Mouse (Mus musculus): Measurements from ENCODE around the gene Gm11127. TPM values are rescaled to one million over a fixed set of nuclear protein-coding genes. Genes with fewer than 3 reads are reported as not detected.
"Not testable (repeated sequence)": the region's sequence is repeated elsewhere in the genome, so short reads cannot be mapped to it uniquely, and the experiment has no call there.

The Gm11127 gene
- polyA plus RNA-seq, 1 experiment from 2014 or later = not detected

DNA sequence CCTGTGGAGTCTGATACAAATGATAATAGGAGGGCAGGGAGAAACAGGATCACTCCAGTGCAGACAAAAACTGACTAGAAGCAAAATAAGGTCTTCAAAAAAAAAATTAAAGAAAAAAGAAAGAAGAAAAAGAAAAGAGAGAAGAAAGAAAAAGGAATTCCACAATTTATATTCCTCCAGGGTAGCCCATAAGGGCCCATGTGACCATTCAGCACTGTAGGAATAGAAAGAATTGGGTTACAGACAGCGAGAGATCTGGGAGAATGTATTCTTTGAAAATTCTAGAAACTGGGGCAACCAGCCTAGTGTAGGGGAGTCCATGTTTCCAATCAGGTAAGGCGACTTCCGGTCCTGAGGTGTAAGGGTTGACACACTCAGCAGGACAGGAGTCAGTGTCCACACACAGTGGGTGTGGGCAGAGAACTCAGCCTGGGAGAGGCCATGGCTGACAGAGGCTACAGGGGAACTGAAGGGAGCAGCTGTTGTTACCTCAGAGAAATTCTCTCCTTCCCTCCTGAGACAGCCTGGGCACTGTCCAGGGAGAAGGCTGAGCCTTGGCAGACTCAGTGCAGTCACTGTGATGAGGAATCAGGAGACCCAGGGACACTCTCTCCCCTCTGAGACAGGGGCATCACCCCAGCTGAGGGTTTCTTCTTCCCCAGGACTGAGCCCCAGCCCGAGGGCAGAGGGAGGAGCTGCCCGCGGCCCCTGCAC, 24.5 kb upstream of the Gm11127 start:
- H3K9ac ChIP-seq (ENCODE audit: low read depth, low read length); ATAC-seq (replicated peaks; ENCODE audit: low FRiP score); H3K36me3 ChIP-seq (ENCODE audit: control insufficient read depth, insufficient read depth, low read length); H3K27ac ChIP-seq (ENCODE audit: low read depth, low read length); H3K9me3 ChIP-seq (ENCODE audit: control insufficient read depth, low read length); DNase-seq (ENCODE audit: low spot score); H3K4me1 ChIP-seq (replicated peaks; ENCODE audit: control insufficient read depth, insufficient read depth, low read length): not testable (repeated sequence)
- WGBS = 32% methylated on average over 4 of the region's 6 CpGs
- H3K27me3 ChIP-seq (replicated peaks; ENCODE audit: control insufficient read depth, insufficient read depth, low read length) = peaks cover 35% of the 10 kb centered on the region
- H3K4me2 ChIP-seq = peak overlapping the region; percentile 78
- H3K4me3 ChIP-seq (ENCODE audit: low read depth, low read length) = peak overlapping the region; percentile 54

DNA sequence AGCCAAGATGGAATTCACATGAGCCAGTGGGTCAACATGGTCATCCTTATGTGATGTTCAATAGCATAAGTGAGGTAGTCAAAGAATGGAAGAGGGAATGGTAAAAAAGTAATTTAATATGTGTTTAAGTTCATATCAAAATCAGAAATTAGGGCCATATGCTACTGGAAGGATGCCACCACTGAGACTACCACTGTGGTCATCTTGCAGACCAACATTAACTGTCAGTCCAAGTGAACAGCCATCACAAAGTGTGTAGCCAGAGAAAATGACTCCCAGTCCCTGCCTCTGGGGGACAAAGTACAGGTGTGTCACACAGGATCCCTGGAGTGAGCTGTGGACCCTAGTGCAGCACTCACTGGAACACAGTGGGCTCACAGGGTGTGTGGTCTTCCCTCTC, 23.7 kb upstream of the Gm11127 start:
- DNase-seq (ENCODE audit: low spot score); H3K27ac ChIP-seq (ENCODE audit: low read depth, low read length); ATAC-seq (replicated peaks; ENCODE audit: low FRiP score); H3K4me1 ChIP-seq (replicated peaks; ENCODE audit: control insufficient read depth, insufficient read depth, low read length); H3K9ac ChIP-seq (ENCODE audit: low read depth, low read length); H3K4me3 ChIP-seq (ENCODE audit: low read depth, low read length); H3K9me3 ChIP-seq (ENCODE audit: control insufficient read depth, low read length); H3K4me2 ChIP-seq; H3K36me3 ChIP-seq (ENCODE audit: control insufficient read depth, insufficient read depth, low read length): not testable (repeated sequence)
- peaks cover 35% of the 10 kb centered on the region for H3K27me3 ChIP-seq (replicated peaks; ENCODE audit: control insufficient read depth, insufficient read depth, low read length)

DNA sequence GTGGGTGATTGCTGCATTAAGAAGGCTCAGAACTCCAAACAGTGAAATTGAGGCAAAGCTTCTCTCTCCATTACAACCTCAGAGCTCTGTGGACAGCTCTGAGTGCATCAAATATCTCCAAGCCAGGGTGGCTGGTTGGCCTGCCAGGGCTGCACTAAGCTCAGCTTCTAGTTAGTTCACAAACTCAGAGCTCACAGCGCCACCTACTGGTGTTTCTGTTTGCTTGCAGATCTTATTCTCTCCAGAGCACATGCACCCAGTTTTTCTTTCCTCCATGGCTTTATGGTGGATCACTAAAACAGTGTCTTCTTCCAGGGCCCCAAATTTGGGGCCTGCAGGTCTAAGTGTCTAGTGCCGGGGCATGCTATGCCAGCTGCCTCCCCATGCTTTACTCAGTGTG, 2.7 kb upstream of the Gm11127 start:
- Histone ChIP-seq H3K9me3 (ENCODE audit: control insufficient read depth, low read length) (no peaks in the 10 kb centered on the region), H3K4me1 (replicated peaks; ENCODE audit: control insufficient read depth, insufficient read depth, low read length) (no peaks in the 10 kb centered on the region), H3K27ac (ENCODE audit: low read depth, low read length) (no peak overlapping the region), H3K36me3 (ENCODE audit: control insufficient read depth, insufficient read depth, low read length) (no peaks in the 10 kb centered on the region), H3K9ac (ENCODE audit: low read depth, low read length) (no peak overlapping the region), H3K4me2 (no peak overlapping the region), H3K4me3 (ENCODE audit: low read depth, low read length) (no peak overlapping the region), H3K27me3 (replicated peaks; ENCODE audit: control insufficient read depth, insufficient read depth, low read length) (no peaks in the 10 kb centered on the region)
- 22% methylated on average over 2 of the region's 2 CpGs for WGBS
- ATAC-seq (replicated peaks; ENCODE audit: low FRiP score) = no peak
- DNase-seq (ENCODE audit: low spot score) = peak; percentile 43

DNA sequence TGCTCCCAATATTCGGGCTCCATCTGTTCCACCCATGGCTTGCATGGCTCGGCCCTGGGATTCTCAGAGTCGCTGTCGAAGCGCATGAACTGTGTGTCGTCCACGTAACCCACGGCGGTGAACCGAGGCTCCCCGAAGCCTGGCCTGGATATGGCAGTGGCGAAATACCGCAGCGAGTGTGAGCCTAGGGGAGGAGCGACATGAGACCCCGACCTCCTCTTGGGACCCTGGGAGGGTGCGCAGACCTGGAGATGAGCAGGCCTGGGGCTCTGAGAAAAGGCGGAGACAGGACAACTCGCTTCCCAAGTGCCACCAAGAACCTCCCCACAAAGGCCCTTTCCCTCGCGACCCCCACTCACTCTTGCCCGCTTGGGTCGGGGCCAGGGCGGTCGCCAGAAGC, 244 bp downstream of the Gm11127 start:
- H3K9ac ChIP-seq (ENCODE audit: low read depth, low read length); H3K4me1 ChIP-seq (replicated peaks; ENCODE audit: control insufficient read depth, insufficient read depth, low read length): not testable (repeated sequence)
- WGBS = 86% methylated on average over 23 of the region's 25 CpGs

DNA sequence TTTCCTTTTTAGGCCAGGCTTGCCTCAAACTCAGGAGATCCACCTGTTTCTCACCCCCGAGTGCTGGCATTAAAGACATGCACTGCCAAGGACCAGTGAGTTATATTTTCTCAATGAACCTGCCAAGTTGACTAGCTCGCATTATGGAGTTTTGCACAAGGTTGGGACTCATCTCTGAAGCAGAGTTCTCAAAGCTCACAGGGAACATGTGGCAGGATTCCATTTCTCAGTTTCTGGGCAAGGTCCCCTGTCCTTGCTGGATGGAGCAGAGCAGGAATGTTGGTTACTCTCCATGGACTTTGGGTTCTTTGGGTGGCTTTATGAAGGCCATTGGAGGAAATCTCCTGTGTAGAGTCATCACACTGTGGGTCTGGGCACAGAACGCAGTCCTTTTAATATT, 14.9 kb downstream of the Gm11127 start:
- H3K9me3 ChIP-seq (ENCODE audit: control insufficient read depth, low read length) = no peaks in the 10 kb centered on the region
- H3K36me3 ChIP-seq (ENCODE audit: control insufficient read depth, insufficient read depth, low read length) = no peaks in the 10 kb centered on the region
- H3K4me1 ChIP-seq (replicated peaks; ENCODE audit: control insufficient read depth, insufficient read depth, low read length) = peaks cover 4% of the 10 kb centered on the region; the same call in 1 of the 2 replicates
- H3K4me3 ChIP-seq (ENCODE audit: low read depth, low read length) = peak overlapping the region; percentile 51
- ATAC-seq (replicated peaks; ENCODE audit: low FRiP score) (no peak), DNase-seq (ENCODE audit: low spot score) (no peak)
- no peaks in the 10 kb centered on the region for H3K27me3 ChIP-seq (replicated peaks; ENCODE audit: control insufficient read depth, insufficient read depth, low read length)
- peak overlapping the region; percentile 60; the same call in 1 of the 2 replicates for H3K9ac ChIP-seq (ENCODE audit: low read depth, low read length)
- 73% methylated on average over 3 of the region's 3 CpGs for WGBS
- H3K27ac ChIP-seq (ENCODE audit: low read depth, low read length) = no peak overlapping the region
- peak overlapping the region; percentile 85 for H3K4me2 ChIP-seq

More for the DNA sequence above, 244 bp downstream of the Gm11127 start:
- not testable (repeated sequence) for H3K36me3 ChIP-seq (ENCODE audit: control insufficient read depth, insufficient read depth, low read length); DNase-seq (ENCODE audit: low spot score); ATAC-seq (replicated peaks; ENCODE audit: low FRiP score); H3K4me3 ChIP-seq (ENCODE audit: low read depth, low read length); H3K9me3 ChIP-seq (ENCODE audit: control insufficient read depth, low read length); H3K27me3 ChIP-seq (replicated peaks; ENCODE audit: control insufficient read depth, insufficient read depth, low read length); H3K27ac ChIP-seq (ENCODE audit: low read depth, low read length); H3K4me2 ChIP-seq

DNA sequence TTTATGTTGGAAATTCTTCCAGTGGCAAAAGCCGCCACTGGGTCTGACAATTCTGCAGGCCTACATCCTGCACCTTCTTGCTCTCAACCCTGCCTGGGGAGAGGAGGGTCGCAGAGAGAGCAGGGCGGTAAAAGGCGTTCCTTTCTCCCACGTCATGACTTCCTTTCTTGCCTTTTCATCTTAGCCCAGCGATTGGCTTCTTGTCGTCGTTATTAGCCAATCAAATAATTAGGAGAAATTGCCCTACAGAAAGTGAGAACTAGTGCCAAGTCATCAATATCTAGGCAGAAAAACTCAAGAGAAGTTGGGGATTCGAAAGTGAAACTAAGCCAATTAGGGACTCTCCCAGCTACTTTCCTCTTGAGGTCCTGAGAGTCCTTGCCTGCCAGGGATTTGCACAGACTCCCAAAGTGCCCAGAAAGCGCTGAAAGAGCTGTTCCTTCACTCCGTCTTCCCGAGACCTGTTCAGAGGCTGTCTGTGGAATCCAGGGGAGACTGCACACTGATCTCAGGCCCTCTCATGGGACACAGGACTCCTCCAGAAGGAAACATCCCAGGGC, 15.5 kb downstream of the Gm11127 start, which contains the start of the genes H2-T22 and Gm6034:
Gene H2-T22, minus strand, starts transcription at position 138 of the 560 bp plus-strand sequence.
Gene Gm6034, plus strand, starts transcription at position 352 of the 560 bp plus-strand sequence.
- not testable (repeated sequence) for H3K27ac ChIP-seq (ENCODE audit: low read depth, low read length); H3K36me3 ChIP-seq (ENCODE audit: control insufficient read depth, insufficient read depth, low read length); H3K4me1 ChIP-seq (replicated peaks; ENCODE audit: control insufficient read depth, insufficient read depth, low read length); H3K9me3 ChIP-seq (ENCODE audit: control insufficient read depth, low read length); H3K27me3 ChIP-seq (replicated peaks; ENCODE audit: control insufficient read depth, insufficient read depth, low read length)
- DNase-seq (ENCODE audit: low spot score) = peak; percentile 53
- peak; percentile 91 for ATAC-seq (replicated peaks; ENCODE audit: low FRiP score)
- peak within 1 kb of the TSS; percentile 51 for H3K4me3 ChIP-seq (ENCODE audit: low read depth, low read length)
- peak within 1 kb of the TSS; percentile 85 for H3K4me2 ChIP-seq
- H3K9ac ChIP-seq (ENCODE audit: low read depth, low read length) = peak within 1 kb of the TSS; percentile 60
- WGBS = 2% methylated on average over 12 of the region's 12 CpGs

DNA sequence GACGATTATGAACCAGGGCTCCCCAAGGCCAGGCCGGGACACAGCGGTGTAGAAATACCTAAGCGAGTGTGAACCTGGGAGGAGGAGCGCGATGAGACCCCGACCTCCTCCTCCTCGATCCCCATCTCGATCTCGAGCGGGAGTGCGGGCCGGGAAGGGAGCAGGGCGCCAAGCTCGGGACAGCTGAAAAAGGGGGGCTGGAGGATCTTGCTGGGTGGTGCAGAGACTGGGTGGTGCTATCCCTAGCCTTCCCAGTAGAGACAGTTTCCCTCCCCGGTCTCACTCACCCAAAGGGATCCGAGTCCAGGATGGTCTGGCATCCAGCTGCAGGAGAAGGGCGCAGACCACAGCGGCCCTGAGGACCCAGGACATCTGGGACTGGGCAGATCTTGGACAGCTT, 16.1 kb downstream of the Gm11127 start:
- H3K27me3 ChIP-seq (replicated peaks; ENCODE audit: control insufficient read depth, insufficient read depth, low read length); H3K9me3 ChIP-seq (ENCODE audit: control insufficient read depth, low read length); DNase-seq (ENCODE audit: low spot score); H3K36me3 ChIP-seq (ENCODE audit: control insufficient read depth, insufficient read depth, low read length); H3K4me1 ChIP-seq (replicated peaks; ENCODE audit: control insufficient read depth, insufficient read depth, low read length); H3K27ac ChIP-seq (ENCODE audit: low read depth, low read length): not testable (repeated sequence)
- Histone ChIP-seq H3K4me3 (ENCODE audit: low read depth, low read length) (peak overlapping the region; percentile 51), H3K9ac (ENCODE audit: low read depth, low read length) (peak overlapping the region; percentile 46; the same call in 1 of the 2 replicates), H3K4me2 (peak overlapping the region; percentile 85)
- ATAC-seq (replicated peaks; ENCODE audit: low FRiP score) = peak; percentile 53
- 2% methylated on average over 17 of the region's 19 CpGs for WGBS

DNA sequence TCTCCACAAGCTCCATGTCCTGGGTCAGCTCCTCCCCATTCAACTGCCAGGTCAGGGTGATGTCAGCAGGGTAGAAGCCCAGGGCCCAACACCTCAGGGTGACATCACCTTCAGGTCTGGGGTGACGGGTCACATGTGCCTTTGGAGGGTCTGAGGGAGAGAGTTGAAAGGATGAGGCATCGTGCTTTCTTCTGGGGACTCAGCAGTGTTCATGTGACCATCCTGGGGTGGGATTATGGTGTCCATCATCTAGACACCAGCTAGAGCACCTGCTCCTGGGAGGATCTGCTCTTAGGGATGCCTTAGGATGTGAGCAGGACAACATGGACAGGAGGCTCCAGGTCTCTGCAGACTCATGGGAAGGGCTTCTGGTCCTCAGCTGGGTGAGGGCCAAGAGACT, 17.6 kb downstream of the Gm11127 start:
- DNase-seq (ENCODE audit: low spot score); H3K4me3 ChIP-seq (ENCODE audit: low read depth, low read length); H3K4me2 ChIP-seq; H3K9me3 ChIP-seq (ENCODE audit: control insufficient read depth, low read length); H3K4me1 ChIP-seq (replicated peaks; ENCODE audit: control insufficient read depth, insufficient read depth, low read length); H3K27me3 ChIP-seq (replicated peaks; ENCODE audit: control insufficient read depth, insufficient read depth, low read length); H3K27ac ChIP-seq (ENCODE audit: low read depth, low read length); H3K9ac ChIP-seq (ENCODE audit: low read depth, low read length); ATAC-seq (replicated peaks; ENCODE audit: low FRiP score); H3K36me3 ChIP-seq (ENCODE audit: control insufficient read depth, insufficient read depth, low read length): not testable (repeated sequence)
- WGBS = 78% methylated on average over 2 of the region's 2 CpGs

DNA sequence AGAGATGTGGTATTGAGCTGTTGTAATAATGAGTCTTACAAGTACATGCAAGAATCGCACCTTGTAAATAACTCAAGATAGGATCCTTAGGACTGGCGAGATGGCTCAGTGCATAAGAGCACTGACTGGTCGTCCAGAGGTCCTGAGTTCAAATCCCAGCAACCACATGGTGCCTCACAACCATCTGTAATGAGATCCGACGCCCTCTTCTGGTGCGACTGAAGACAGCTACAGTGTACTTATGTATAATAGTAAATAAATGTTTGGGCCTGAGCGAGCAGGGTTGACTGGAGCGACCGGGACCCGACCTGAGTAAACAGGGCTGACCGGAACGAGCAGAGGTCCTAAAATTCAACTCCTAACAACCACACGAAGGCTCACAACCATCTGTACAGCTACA, 22.0 kb downstream of the Gm11127 start:
- not testable (repeated sequence) for H3K27ac ChIP-seq (ENCODE audit: low read depth, low read length); ATAC-seq (replicated peaks; ENCODE audit: low FRiP score)
- WGBS = 82% methylated on average over 13 of the region's 13 CpGs

More for the DNA sequence above, 22.0 kb downstream of the Gm11127 start:
- not testable (repeated sequence) for H3K27me3 ChIP-seq (replicated peaks; ENCODE audit: control insufficient read depth, insufficient read depth, low read length); H3K4me1 ChIP-seq (replicated peaks; ENCODE audit: control insufficient read depth, insufficient read depth, low read length); H3K4me2 ChIP-seq; H3K9ac ChIP-seq (ENCODE audit: low read depth, low read length); H3K9me3 ChIP-seq (ENCODE audit: control insufficient read depth, low read length); H3K4me3 ChIP-seq (ENCODE audit: low read depth, low read length); H3K36me3 ChIP-seq (ENCODE audit: control insufficient read depth, insufficient read depth, low read length); DNase-seq (ENCODE audit: low spot score)
